Mouse (Mus musculus): ENCODE results near the gene Il31ra.

Il31ra gene

GRCm38 (mm10) chr13:112508487-112508886 is 85.7 kb downstream of the Il31ra start:
- in situ Hi-C loops (cut with MboI), result no loop called here

DNA sequence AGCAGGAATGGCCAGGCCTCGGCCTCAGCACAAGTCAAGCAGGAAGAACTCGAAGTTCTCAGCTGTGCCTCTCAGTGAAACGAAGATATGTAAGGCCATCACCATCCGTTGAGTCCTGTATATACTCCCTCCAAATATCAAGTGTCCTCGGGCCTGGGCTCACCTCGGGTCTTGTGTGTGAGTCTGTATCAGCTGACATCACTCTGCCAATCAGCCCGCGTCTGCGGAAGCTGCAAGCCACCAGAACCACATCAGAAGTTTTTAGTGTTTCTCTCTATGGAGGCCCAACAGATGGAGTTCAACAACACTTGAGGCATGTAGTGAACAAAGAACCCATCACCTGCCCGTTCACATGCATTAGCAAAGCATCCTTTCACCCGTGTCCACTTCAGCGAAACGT is 86.5 kb downstream of the Il31ra start:
- in situ Hi-C loops (cut with MboI), result no loop called here

GRCm38 (mm10) chr13:112506766-112507165 is 87.4 kb downstream of the Il31ra start:
- in situ Hi-C loops (cut with MboI), result no loop called here

- in situ Hi-C loops (cut with MboI), result no loop called here
Observed at GRCm38 (mm10) chr13:112505436-112505835, 88.7 kb downstream of the Il31ra start.

DNA sequence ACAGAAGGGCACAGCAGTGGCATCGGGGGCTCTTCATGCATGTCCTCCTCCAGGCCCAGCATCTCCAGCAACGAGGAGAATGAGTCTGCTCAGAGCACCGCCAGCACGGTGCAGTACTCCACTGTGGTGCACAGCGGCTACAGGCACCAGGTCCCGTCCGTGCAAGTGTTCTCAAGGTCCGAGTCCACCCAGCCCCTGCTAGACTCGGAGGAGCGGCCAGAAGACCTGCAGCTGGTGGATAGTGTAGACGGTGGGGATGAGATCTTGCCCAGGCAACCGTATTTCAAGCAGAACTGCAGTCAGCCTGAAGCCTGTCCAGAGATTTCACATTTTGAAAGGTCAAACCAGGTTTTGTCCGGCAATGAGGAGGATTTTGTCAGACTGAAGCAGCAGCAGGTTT is 90.3 kb downstream of the Il31ra start:
- in situ Hi-C loops (cut with MboI), result no loop called here

DNA sequence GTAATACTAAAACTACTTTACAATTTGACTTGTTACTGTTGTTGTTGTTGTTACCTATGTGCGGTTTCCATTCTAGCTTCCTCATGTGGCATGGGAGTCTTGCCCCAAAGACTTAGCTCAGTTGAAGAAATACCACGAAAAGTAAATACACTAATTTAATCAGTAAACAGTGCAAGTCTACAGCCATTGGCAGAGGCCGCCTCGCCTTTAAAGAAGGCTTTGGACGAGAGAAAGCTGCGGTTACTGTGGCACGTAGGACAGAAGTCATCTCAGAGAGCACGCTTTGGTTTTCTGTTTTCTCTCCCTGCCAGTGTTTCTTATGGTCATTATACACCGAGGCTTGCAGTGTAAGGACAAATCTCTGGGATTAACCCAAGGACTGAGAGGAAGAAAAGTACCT is 93.7 kb downstream of the Il31ra start:
- in situ Hi-C loops (cut with MboI), result no loop called here

- in situ Hi-C loops (cut with MboI), result no loop called here
Observed at GRCm38 (mm10) chr13:112500027-112500426, 94.1 kb downstream of the Il31ra start.

GRCm38 (mm10) chr13:112494590-112494989 is 99.6 kb downstream of the Il31ra start:
- in situ Hi-C loops (cut with MboI), result no loop called here

DNA sequence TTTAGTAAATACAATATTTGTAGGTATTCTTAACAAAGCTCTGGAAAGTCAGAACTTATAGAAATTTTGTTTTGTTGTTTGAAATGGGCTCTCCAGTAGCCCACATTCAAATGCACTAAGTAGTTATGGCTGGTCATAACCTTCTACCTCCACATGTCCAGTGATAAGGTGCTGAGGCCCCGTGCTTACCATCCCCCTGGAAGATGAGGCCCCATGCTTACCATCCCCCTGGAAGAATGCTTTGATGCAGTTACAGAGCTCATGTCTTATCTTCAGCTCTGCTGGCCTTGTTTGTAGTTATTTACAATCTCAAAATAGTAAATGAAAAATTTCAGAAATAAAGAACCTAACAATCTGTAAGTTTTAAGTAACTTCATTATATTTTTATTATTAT is 101.9 kb downstream of the Il31ra start:
- in situ Hi-C loops (cut with MboI), result no loop called here

GRCm38 (mm10) chr13:112491636-112492284 is 102.4 kb downstream of the Il31ra start:
- in situ Hi-C loops (cut with MboI), result no loop called here

GRCm38 (mm10) chr13:112490036-112490435 is 104.1 kb downstream of the Il31ra start:
- in situ Hi-C loops (cut with MboI), result no loop called here

- in situ Hi-C loops (cut with MboI), result no loop called here
Observed at GRCm38 (mm10) chr13:112486676-112487075, 107.5 kb downstream of the Il31ra start.

GRCm38 (mm10) chr13:112486236-112486635 is 107.9 kb downstream of the Il31ra start:
- in situ Hi-C loops (cut with MboI), result no loop called here

DNA sequence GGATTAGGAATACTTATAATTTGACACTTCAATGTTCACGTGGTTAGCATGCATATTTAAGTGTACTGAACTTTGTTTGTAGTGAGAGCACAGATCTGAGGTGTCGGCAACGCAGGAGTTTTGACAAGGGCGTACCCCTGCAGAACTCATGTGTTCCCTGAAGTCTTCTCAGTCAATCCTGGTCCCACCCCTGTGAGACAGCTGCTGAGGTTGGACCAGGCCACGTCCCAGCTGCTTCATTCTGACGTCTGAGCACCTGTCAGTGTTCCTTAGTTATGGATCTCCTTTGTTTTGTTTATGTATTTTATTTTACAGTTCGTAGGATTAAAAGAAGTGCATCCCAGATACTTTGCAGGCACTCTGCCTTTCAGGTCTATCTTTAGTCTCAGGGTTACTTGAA is 111.1 kb downstream of the Il31ra start:
- in situ Hi-C loops (cut with MboI), result no loop called here

DNA sequence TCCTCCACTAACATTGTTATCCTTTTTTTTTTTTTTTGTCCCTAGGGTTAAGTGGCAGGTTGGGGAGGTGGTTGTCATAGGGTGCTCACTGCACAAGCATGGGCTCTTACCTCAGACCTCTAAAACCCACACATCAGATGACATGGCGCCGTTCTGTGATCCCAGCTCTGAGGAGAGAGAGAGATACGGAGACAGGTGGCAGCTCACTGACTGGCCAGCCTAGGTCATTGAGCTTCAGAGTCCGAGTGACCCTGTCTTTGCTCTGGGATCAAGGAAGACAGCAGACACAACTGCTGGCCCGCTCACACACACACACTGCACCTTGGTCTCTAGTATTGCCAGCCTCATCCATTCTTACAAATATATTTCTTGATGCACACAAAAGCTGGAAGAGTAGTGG is 111.6 kb downstream of the Il31ra start:
- in situ Hi-C loops (cut with MboI), result no loop called here

DNA sequence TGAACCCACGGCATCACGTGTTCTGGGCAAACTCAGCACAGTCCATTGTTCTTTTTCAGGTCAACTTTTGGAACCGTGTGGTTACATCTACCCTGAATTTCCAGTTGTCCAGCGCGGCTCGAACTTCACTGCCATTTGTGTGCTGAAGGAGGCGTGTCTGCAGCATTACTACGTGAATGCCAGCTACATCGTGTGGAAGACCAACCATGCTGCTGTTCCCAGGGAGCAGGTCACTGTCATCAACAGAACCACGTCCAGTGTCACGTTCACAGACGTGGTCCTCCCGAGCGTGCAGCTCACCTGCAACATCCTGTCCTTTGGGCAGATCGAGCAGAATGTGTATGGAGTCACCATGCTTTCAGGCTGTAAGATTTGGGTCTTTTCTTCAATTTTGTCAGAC is 114.2 kb downstream of the Il31ra start:
- in situ Hi-C loops (cut with MboI), result no loop called here

DNA sequence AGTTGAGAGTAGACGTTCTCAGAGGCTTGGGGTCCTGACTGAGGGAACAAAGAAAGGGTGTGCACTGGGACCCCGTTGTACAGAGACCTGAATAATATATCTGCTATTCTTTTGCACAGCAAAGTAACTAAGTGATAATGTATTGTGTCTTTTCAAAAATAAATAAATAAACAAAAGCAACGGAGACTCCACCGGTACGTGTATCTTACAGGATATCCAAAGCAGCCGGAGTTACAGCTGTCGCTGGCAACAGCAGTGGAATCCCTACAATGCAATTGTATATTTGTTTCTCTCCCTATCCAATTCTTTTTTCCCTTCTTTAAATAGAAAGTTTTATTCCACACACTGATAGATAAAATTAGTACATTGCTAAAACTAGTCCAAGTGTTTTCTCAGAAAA is 115.1 kb downstream of the Il31ra start:
- in situ Hi-C loops (cut with MboI), result no loop called here

DNA sequence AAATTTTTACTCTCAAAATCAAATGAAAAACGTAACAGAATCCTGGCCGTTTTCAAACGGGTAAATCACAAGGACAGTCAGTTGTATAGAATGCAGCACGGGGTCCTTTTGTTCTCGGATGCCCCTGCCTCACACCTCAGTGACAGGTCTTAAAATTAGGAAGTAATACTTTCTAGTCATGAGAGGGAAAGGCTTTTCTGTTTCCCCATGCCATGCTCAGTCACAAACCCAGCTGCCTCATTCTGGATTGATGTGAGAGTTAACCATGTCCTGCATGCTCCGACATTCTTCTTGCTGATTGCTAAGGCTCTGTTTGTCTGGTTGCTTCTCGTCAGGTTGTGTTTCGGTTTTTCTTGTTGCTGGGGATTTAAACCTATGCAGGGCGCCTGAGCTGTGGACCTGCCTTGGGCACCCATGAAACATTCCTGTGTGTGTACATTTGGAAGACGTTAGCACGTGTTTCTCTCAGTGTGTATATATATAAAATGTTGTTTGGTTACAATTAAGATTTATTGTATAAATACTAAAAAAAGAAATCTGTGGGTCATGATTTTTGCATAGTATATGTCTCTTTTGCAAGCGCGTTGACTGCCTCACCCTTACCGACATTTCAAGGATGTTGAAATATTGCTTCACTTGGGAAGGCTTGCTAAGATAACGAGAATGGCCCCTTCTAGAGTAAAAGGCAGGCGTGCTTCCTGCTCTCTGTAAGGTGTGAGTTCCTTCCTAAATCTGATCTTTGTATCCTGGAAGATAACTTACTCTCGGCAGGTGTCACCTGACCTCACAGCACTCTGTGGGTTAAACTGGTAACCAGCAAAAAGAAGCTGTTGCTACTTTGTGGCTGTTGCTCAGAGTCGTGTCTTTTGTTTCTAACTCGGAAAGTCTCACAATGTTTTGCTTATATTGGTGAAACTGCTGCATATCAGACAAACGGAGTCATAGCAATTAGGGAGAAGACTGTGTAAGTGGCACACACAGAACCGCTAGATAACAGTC is 120.1 kb downstream of the Il31ra start:
- in situ Hi-C loops (cut with MboI), result no loop called here

DNA sequence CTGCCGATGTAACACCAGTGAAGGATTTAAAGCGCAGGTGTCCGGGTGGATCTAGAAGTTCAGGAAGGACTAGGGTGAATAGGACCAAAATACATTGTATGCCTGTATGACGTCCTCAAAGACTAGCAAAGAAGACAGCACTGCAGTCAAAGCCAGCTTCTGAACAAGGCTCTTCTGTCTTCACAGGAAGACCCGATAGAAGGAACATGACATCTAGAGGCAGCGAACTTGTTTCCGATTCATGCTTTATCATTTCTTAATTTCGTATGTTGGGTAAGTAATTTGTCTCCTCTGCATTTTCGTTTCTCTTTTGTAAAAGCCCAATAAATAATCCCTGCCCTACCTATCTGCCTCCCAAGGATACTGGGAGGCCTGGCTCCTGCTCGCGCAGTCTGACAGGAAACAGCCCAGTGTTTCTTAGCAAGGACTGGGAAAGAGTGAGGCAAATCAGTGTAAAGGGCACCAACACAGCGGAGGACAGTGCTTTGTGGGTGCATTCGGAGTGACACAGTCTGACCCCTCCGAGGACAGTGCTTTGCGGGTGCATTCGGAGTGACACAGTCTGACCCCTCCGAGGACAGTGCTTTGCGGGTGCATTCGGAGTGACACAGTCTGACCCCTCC is 121.6 kb downstream of the Il31ra start:
- in situ Hi-C loops (cut with MboI), result no loop called here

DNA sequence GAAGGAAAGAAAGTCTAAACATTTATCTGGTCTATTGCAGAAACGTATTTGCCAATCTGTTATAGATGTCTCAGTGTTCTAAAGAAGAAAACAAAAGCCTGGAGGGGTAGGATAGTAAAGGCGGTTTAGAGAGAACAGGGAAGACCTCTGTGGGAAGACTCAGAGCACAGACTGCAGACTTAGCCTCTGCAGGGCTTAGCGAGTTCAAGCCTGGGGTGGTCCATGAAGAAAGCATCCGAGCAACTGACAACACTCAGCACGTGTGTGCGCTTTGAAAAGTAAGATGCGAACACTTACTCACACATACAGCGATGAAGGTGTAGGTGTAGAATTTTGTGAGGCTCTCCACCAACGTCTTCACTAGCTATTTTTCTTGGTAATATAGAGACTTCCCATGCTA is 123.0 kb downstream of the Il31ra start:
- in situ Hi-C loops (cut with MboI), result no loop called here

Data from mature B cell (primary cell).